Mouse (Mus musculus): ENCODE results near the gene March1. TPM values are rescaled to one million over a fixed set of nuclear protein-coding genes. Genes with fewer than 3 reads are reported as not detected.
"Not testable (repeated sequence)": the region's sequence is repeated elsewhere in the genome, so short reads cannot be mapped to it uniquely, and the experiment has no call there.

Gene March1
- total and polyA plus RNA-seq, 2 experiments from 2014 or later = 40.0 to 77.2 TPM

DNA sequence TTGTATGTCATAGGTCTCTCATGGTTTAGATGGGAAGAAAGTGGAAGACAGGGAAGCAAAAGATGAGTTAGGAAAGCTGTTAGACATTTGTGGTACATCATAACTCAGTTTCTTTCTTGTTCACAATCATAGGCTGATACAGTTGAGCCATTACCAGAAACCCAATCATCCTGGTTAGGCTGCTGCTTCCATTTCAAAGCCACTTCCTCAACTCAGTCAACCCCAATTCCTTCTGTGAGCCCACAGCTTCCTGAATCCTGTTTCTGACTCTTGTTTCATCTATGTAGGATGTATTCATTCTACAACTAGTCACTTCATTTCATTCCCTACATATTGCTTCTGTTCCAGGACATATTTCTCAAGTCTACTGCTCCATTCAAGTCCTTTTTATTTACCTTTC is 775.2 kb downstream of the March1 start:
- no peak for TF ChIP-seq CTCF (IDR thresholded peaks at IDR 0.05; ENCODE audit: low read depth)
- no peaks in the 10 kb centered on the region for H3K36me3 ChIP-seq (ENCODE audit: insufficient read depth)
- DNase-seq = no peak
- no peaks in the 10 kb centered on the region for H3K4me1 ChIP-seq (ENCODE audit: insufficient read depth)
- no peak overlapping the region for H3K4me3 ChIP-seq (ENCODE audit: low read depth, low read length)
- no peaks in the 10 kb centered on the region for H3K27me3 ChIP-seq (ENCODE audit: insufficient read depth, low read length)
- H3K9me3 ChIP-seq (ENCODE audit: low read length) = no peaks in the 10 kb centered on the region
- no peak for ATAC-seq
- no peak overlapping the region for H3K9ac ChIP-seq
- H3K27ac ChIP-seq (ENCODE audit: low read depth, low read length) = no peak overlapping the region
- H3K4me2 ChIP-seq (ENCODE audit: low read depth) = no peak overlapping the region

DNA sequence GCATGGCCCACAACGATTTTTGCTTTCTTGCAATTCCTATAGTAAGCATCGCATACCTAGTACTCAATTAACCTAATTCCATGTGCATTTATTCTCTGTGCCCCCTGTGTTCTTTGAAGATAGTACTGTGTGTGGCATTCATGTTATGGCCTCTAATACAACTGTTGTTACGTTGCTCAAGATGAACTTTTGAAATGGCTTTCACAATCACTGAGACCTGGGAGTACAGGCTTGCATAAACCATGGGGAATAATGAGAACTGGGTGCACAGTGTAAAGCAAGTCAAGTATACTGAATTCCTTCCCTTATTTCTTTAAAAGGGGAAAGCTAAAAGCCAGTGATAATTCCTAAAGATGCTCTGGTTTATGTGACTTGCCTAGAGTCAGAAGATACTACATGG is 776.4 kb downstream of the March1 start:
- 68% methylated on average over 3 of the region's 3 CpGs for WGBS
- Histone ChIP-seq H3K4me1 (ENCODE audit: insufficient read depth) (no peaks in the 10 kb centered on the region), H3K36me3 (ENCODE audit: insufficient read depth) (no peaks in the 10 kb centered on the region), H3K9me3 (ENCODE audit: low read length) (no peaks in the 10 kb centered on the region), H3K4me3 (ENCODE audit: low read depth, low read length) (no peak overlapping the region), H3K27ac (ENCODE audit: low read depth, low read length) (no peak overlapping the region), H3K4me2 (ENCODE audit: low read depth) (no peak overlapping the region), H3K27me3 (ENCODE audit: insufficient read depth, low read length) (no peaks in the 10 kb centered on the region), H3K9ac (no peak overlapping the region)
- TF ChIP-seq CTCF (IDR thresholded peaks at IDR 0.05; ENCODE audit: low read depth) = no peak
- DNase-seq (no peak), ATAC-seq (no peak)

DNA sequence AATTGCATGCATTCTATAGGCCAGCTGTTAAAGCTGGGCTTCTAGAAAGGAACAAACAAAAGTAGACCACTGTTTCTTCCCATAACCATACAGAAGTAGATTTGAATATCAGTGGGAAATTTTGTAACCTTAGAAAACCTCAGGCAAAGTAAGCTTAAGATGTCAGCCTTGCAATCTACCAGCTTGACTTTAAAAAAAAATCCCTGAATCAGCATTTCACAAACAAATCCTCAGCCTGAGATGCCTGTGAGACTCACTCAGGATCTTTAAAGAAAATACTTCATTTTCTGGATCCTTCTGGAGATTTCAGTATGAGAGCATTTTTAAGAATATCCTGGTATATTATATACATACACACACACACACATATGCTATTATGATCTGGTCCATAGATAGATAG is 780.1 kb downstream of the March1 start:
- Histone ChIP-seq H3K27ac (ENCODE audit: low read depth, low read length) (no peak overlapping the region), H3K4me3 (ENCODE audit: low read depth, low read length) (no peak overlapping the region)
- TF ChIP-seq CTCF (IDR thresholded peaks at IDR 0.05; ENCODE audit: low read depth) = no peak

DNA sequence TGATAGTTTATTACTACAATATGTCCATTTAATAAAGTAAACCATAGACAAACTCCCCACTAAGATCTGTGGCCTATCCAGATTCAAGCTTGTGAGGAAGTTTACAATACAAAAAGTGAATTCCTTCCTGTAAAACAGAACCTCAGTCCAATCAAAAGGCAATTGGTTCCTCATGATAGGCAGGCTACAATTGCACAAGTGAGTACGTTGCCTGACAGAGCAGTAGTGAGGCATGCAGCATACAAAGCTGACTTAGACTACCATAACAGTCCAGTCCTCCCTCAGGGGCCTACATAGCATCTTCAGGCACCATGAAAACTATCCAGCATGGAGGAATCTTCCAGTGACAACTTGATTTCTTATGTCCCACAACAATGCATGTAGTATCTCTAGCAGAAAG is 782.4 kb downstream of the March1 start:
- WGBS = 82% methylated on average over 1 of the region's 1 CpGs
- H3K9ac ChIP-seq = no peak overlapping the region
- H3K9me3 ChIP-seq (ENCODE audit: low read length) = no peaks in the 10 kb centered on the region
- H3K36me3 ChIP-seq (ENCODE audit: insufficient read depth) = no peaks in the 10 kb centered on the region
- ATAC-seq = no peak
- TF ChIP-seq CTCF (IDR thresholded peaks at IDR 0.05; ENCODE audit: low read depth) = no peak
- no peak overlapping the region for H3K4me3 ChIP-seq (ENCODE audit: low read depth, low read length)
- no peak overlapping the region for H3K4me2 ChIP-seq (ENCODE audit: low read depth)
- no peak overlapping the region for H3K27ac ChIP-seq (ENCODE audit: low read depth, low read length)
- no peaks in the 10 kb centered on the region for H3K4me1 ChIP-seq (ENCODE audit: insufficient read depth)
- H3K27me3 ChIP-seq (ENCODE audit: insufficient read depth, low read length) = no peaks in the 10 kb centered on the region
- no peak for DNase-seq

More for the DNA sequence above, 780.1 kb downstream of the March1 start:
- DNase-seq (no peak), ATAC-seq (no peak)
- Histone ChIP-seq H3K9ac (no peak overlapping the region), H3K9me3 (ENCODE audit: low read length) (no peaks in the 10 kb centered on the region), H3K36me3 (ENCODE audit: insufficient read depth) (no peaks in the 10 kb centered on the region), H3K4me2 (ENCODE audit: low read depth) (no peak overlapping the region), H3K27me3 (ENCODE audit: insufficient read depth, low read length) (no peaks in the 10 kb centered on the region), H3K4me1 (ENCODE audit: insufficient read depth) (no peaks in the 10 kb centered on the region)

DNA sequence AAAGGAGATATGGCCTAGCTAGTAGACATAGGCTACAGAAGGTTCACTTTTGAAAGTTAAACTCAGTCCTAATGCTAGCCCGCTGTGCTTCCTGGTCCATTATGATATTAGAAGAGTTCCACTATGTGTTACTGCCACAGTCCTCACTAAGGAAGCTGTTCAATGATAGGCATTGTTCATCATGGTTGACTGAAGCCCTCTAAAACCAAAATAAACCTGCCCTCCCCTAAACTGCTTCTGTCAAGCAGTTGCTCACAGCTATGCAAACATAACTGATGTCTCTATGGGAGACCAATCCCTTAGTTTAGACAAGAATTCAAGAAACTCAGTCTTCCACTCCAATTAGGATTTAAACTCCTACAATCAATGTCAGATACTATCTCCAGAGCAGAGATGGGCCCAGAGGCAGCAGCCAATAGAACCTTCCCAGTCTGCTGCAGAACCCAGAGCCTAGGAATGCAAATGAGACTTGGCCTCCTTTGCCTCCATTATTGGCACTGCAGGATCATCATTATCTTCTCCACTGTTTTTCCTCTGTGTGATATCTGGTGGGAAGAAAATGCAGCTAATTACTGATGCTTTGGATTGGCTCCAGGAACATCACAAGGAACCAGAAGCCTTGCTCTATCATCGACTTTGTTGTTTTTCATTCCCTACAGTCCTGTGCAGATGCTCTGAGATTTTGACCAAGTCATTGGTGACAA is 787.2 kb downstream of the March1 start:
- no peaks in the 10 kb centered on the region for H3K9me3 ChIP-seq (ENCODE audit: low read length)
- no peaks in the 10 kb centered on the region for H3K27me3 ChIP-seq (ENCODE audit: insufficient read depth, low read length)
- H3K4me2 ChIP-seq (ENCODE audit: low read depth) = no peak overlapping the region
- no peaks in the 10 kb centered on the region for H3K4me1 ChIP-seq (ENCODE audit: insufficient read depth)
- H3K27ac ChIP-seq (ENCODE audit: low read depth, low read length) = no peak overlapping the region
- H3K4me3 ChIP-seq (ENCODE audit: low read depth, low read length) = no peak overlapping the region
- H3K36me3 ChIP-seq (ENCODE audit: insufficient read depth) = no peaks in the 10 kb centered on the region
- no peak overlapping the region for H3K9ac ChIP-seq
- ATAC-seq (peak; percentile 23; the same call in 1 of the 2 replicates), DNase-seq (no peak)
- no peak for TF ChIP-seq CTCF (IDR thresholded peaks at IDR 0.05; ENCODE audit: low read depth)
- WGBS = 59% methylated on average over 2 of the region's 2 CpGs

DNA sequence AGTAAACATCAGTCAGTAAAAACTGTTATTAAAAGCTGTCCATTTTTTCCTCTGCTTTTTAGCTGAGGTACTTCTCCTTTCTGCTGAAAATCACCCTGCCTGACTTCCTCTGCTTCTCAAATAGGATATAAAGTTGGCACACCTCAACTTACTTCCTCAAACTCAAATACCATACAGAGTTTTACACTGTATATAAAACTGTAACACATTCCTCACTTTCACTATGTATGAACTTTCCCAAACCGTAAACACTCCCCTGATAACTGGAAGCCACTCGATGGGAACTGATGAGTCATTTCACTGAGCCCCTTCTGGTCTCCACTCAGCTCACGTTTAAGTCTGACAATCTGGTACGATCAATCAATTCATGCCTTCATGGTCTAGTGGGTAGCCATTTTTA is 788.1 kb downstream of the March1 start:
- WGBS = 75% methylated on average over 4 of the region's 4 CpGs
- H3K27ac ChIP-seq (ENCODE audit: low read depth, low read length); H3K9me3 ChIP-seq (ENCODE audit: low read length); H3K36me3 ChIP-seq (ENCODE audit: insufficient read depth); H3K27me3 ChIP-seq (ENCODE audit: insufficient read depth, low read length); H3K4me3 ChIP-seq (ENCODE audit: low read depth, low read length); H3K4me2 ChIP-seq (ENCODE audit: low read depth); ATAC-seq; DNase-seq; H3K9ac ChIP-seq; H3K4me1 ChIP-seq (ENCODE audit: insufficient read depth): not testable (repeated sequence)

DNA sequence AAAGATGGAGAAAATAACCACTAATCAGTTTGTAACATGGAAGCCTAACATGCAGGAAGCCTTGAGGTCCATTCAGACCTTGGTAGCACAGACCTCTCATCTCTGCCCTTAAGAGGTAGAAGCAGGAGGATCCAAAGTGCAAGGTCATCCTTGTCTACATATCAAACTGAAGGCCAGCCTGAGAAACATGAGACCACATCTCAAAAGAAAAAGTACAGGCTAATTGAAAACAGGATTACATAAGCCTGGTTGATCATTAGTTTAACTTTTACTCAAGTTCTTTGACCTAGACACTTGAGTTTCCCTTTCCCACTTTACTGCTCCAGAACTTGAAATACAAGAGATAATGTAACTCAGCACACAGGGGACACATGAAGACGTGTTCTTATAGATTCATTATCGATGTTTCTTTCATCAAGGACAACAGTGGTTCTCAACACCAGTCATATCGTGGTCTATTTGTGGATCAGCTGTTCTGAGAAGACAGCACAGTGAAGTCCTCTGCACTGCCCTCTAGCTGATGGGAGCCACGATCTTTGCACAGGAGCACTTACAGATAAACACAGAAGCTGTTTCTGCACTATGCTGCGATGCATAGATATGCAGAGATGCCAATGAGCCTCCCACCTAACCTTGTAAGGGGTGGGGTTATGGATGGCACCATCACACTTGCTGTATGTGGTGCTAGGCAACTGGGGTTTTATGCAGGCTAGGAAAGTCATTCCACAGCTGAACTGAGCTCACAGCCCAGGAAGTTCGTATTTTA is 789.1 kb downstream of the March1 start:
- Histone ChIP-seq H3K27ac (ENCODE audit: low read depth, low read length) (no peak overlapping the region), H3K9me3 (ENCODE audit: low read length) (no peaks in the 10 kb centered on the region), H3K4me1 (ENCODE audit: insufficient read depth) (no peaks in the 10 kb centered on the region), H3K4me3 (ENCODE audit: low read depth, low read length) (no peak overlapping the region), H3K36me3 (ENCODE audit: insufficient read depth) (no peaks in the 10 kb centered on the region), H3K4me2 (ENCODE audit: low read depth) (no peak overlapping the region), H3K9ac (no peak overlapping the region), H3K27me3 (ENCODE audit: insufficient read depth, low read length) (no peaks in the 10 kb centered on the region)
- DNase-seq (no peak), ATAC-seq (no peak)
- TF ChIP-seq CTCF (IDR thresholded peaks at IDR 0.05; ENCODE audit: low read depth) = no peak
- 89% methylated on average over 6 of the region's 6 CpGs for WGBS

All from forebrain, postnatal 0 days (tissue).